ENCODE assay signal across 23 mouse cellular contexts in the genomic region with DNA sequence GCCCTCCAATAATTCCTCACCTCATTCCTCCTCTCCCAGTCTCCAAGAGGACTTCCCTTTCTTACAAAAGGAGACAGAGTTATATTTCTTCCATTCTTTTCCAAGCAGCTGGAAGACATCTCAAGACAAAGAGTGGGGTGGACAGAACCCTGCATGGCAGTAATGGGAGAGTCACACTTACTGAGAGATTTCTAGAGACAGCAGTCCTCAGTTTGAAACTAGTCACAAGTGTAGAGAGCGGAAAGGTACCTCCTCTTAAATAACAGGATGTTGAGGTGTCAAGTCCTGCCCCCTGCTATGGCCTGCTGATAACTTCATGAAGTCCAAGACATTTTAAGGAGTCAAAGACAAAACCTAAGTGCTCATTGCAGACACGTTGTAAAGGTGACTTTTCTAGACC.
"Had no signal": no experiment of that assay in that cellular context is flagged by ENCODE, and none has a peak within 500 bp of the region (broad histone marks: within the 10 kb centered on the region; RNA-seq: fewer than 3 reads in every experiment).

No protein-coding gene starts in this region.

- DNase-seq: gastrocnemius, adult 2 months; gastrocnemius, postnatal 10 days; gastrocnemius, postnatal 25 days; heart, adult 18-20 months; heart, postnatal 10 days; heart, postnatal 4 days; kidney, adult 11 months; kidney, adult 8-10 months; kidney, postnatal 25 days; layer of hippocampus, adult 9-11 months; layer of hippocampus, postnatal 36 days; left cerebral cortex, postnatal 4 days had no signal

- H3K27me3 ChIP-seq: heart, embryonic 12.5 days; hindbrain, embryonic 12.5 days; limb, embryonic 13.5 days; limb, embryonic 15.5 days; liver, embryonic 12.5 days had no signal

- H3K4me3 ChIP-seq: gastrocnemius, adult 2 months; heart, embryonic 10.5 days; heart, embryonic 12.5 days; hindbrain, embryonic 10.5 days; hindbrain, embryonic 12.5 days; limb, embryonic 13.5 days; limb, embryonic 15.5 days; liver, embryonic 12.5 days had no signal

- H3K27ac ChIP-seq: gastrocnemius, adult 2 months; heart, embryonic 10.5 days; hindbrain, embryonic 10.5 days; hindbrain, embryonic 12.5 days; hindbrain, embryonic 14.5 days; limb, embryonic 13.5 days; limb, embryonic 15.5 days; liver, embryonic 12.5 days; liver, embryonic 14.5 days had no signal

- H3K36me3 ChIP-seq: heart, embryonic 10.5 days; heart, embryonic 12.5 days; hindbrain, embryonic 10.5 days; hindbrain, embryonic 12.5 days; limb, embryonic 13.5 days; limb, embryonic 15.5 days; liver, embryonic 12.5 days had no signal

- H3K4me1 ChIP-seq: heart, embryonic 10.5 days; heart, embryonic 12.5 days; hindbrain, embryonic 10.5 days; hindbrain, embryonic 12.5 days; limb, embryonic 13.5 days; limb, embryonic 15.5 days; liver, embryonic 12.5 days had no signal

- H3K9ac ChIP-seq: heart, embryonic 12.5 days; hindbrain, embryonic 12.5 days; hindbrain, embryonic 14.5 days; limb, embryonic 13.5 days; limb, embryonic 15.5 days; liver, embryonic 12.5 days; liver, embryonic 14.5 days had no signal

- H3K4me2 ChIP-seq: heart, embryonic 12.5 days; hindbrain, embryonic 12.5 days; hindbrain, embryonic 14.5 days; limb, embryonic 13.5 days; limb, embryonic 15.5 days; liver, embryonic 12.5 days had no signal

- H3K9me3 ChIP-seq: heart, embryonic 10.5 days; hindbrain, embryonic 10.5 days; hindbrain, embryonic 12.5 days; limb, embryonic 13.5 days; limb, embryonic 15.5 days; liver, embryonic 12.5 days had no signal

- ATAC-seq: hindbrain, embryonic 16.5 days; intestine, embryonic 16.5 days; liver, embryonic 12.5 days had no signal
